Mouse (Mus musculus): ENCODE measurements at regions not wholly inside any gene's neighbourhood (a gene's known extent, or its start where the extent isn't known, plus 50 kb on each side); places are given as distances from the start of the nearest gene placed in this dataset.

DNA sequence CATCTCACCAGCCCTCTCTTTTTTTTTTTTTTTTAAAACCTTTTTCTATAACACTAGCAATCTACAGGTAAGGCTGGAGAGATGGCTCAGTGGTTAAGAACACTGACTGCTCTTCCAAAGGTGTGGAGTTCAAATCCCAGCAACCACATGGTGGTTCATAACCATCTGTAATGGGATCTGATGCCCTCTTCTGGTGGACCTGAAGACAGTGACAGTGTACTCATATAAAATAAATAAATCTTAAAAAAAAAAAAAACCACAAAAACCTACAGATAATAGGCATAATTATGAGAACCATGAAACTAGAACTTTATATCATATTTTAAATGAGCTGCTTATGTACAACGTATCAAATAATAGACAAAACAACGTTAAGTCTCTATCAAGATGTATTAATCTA lies 102.8 kb upstream of the Zfp217 start:
- Histone ChIP-seq H3K4me3 (ENCODE audit: low read length) (no peak overlapping the region), H3K4me2 (ENCODE audit: low read length) (no peak overlapping the region), H3K27me3 (replicated peaks; ENCODE audit: control insufficient read depth, insufficient read depth, low read length) (no peaks in the 10 kb centered on the region), H3K36me3 (ENCODE audit: control insufficient read depth, insufficient read depth, low read length) (no peaks in the 10 kb centered on the region), H3K9me3 (ENCODE audit: control insufficient read depth, low read length) (no peaks in the 10 kb centered on the region), H3K4me1 (ENCODE audit: control insufficient read depth, insufficient read depth, low read depth, low read length) (peaks cover 2% of the 10 kb centered on the region), H3K9ac (ENCODE audit: low read depth, low read length) (no peak overlapping the region), H3K27ac (ENCODE audit: low read depth, low read length) (no peak overlapping the region)
- 95% methylated on average over 2 of the region's 2 CpGs for WGBS
- no peak for ATAC-seq

DNA sequence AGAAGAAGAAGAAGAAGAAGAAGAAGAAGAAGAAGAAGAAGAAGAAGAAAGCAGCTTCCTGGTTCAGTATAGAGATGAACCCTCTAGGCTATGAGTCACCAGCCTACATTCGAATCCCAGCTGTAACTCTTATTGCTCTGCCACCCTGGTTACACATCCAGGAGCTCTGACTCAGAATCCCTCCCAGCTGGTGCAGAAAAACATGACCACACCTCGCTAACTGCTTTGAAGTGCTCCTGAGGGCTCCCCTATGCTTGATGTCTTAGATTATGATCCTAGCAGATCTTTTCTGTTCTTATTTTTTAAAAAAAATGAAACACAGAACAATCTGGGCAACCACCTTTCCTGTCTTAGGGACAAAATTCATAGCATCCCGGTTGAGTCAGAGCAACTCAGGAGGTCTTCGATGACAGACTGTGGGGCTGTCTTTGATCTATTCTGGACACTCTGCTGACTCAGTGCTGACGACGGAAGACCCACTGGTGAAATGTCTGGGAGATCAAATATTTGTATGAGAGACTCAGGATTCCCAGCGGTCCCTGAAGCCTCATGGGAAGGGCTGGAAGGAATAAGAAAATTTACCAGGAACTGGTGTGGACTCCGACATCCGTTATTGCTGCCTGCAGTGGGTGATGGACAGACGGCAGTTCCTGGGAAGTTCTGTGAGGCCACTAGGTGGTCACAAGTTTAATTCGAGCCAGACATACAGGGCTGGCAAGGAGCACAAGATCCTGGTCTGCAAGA lies 100.0 kb upstream of the Zfp217 start:
- H3K27me3 ChIP-seq (replicated peaks; ENCODE audit: control insufficient read depth, insufficient read depth, low read length): no peaks in the 10 kb centered on the region
- WGBS: 78% methylated on average over 11 of the region's 11 CpGs
- H3K4me2 ChIP-seq (ENCODE audit: low read length): no peak overlapping the region
- H3K36me3 ChIP-seq (ENCODE audit: control insufficient read depth, insufficient read depth, low read length): no peaks in the 10 kb centered on the region
- H3K9ac ChIP-seq (ENCODE audit: low read depth, low read length): no peak overlapping the region
- no peak for ATAC-seq
- H3K4me1 ChIP-seq (ENCODE audit: control insufficient read depth, insufficient read depth, low read depth, low read length): peaks cover 7% of the 10 kb centered on the region
- H3K9me3 ChIP-seq (ENCODE audit: control insufficient read depth, low read length): no peaks in the 10 kb centered on the region
- no peak overlapping the region for H3K27ac ChIP-seq (ENCODE audit: low read depth, low read length)
- H3K4me3 ChIP-seq (ENCODE audit: low read length): no peak overlapping the region

DNA sequence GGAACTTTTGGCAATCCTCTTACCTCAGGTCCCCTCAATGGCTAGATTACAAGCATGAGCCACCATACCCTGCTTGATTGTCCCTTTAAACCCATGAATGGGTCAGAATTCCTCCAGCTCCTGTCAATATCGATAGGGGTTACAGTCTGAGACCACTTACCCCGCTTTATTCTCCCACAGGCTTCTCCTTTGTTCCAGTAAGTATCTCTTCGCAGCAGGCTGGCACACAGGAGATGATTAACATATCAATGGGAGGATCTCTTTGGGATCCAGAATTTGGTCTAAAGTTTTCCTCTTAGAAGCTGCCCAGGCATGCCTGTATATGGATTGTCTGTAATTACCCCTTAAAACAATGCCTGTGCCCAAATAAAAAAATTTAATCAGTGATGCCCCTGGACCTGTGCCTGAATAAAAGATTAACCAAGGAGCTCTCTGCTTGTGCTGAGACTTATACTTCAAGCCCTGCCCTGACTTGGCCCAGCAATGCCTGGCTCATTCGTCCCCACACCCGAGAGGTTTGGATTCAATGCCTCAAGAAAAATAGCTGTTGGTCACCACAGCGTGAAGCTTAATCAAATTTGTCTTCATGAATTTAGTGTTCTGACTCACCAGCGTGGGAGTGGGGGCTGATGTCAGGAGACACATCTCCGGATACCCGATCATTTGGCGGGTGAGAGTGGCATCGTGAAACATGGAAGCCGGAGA lies 97.9 kb upstream of the Zfp217 start:
- H3K9ac ChIP-seq (ENCODE audit: low read depth, low read length): no peak overlapping the region; the same call in 1 of the 2 replicates
- 17% methylated on average over 12 of the region's 12 CpGs for WGBS
- no peak for ATAC-seq
- H3K27me3 ChIP-seq (replicated peaks; ENCODE audit: control insufficient read depth, insufficient read depth, low read length): no peaks in the 10 kb centered on the region
- no peak overlapping the region for H3K4me2 ChIP-seq (ENCODE audit: low read length)
- H3K27ac ChIP-seq (ENCODE audit: low read depth, low read length): no peak overlapping the region
- H3K9me3 ChIP-seq (ENCODE audit: control insufficient read depth, low read length): no peaks in the 10 kb centered on the region
- no peak overlapping the region for H3K4me3 ChIP-seq (ENCODE audit: low read length)
- H3K4me1 ChIP-seq (ENCODE audit: control insufficient read depth, insufficient read depth, low read depth, low read length): peaks cover 7% of the 10 kb centered on the region
- H3K36me3 ChIP-seq (ENCODE audit: control insufficient read depth, insufficient read depth, low read length): no peaks in the 10 kb centered on the region

DNA sequence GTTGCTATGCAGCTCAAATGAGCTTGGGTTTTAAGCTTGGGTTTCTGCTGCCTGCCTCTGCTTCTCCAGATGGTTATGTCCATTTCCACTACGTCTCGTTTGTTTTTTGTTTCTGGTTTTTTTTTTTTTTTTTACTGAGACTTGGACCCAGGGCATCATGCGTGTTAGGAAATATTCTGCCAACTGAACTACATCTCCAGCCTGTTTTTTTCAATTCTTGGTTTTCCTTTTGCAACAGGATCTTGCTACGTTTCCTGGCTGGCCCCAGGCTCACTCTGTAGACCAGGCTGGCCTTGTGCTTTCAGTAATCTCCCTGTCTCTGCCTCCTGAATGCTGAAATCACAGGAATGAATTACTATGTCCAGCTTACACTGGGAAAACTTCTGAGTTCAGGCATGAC lies 96.2 kb upstream of the Zfp217 start:
- Histone ChIP-seq H3K4me1 (ENCODE audit: control insufficient read depth, insufficient read depth, low read depth, low read length) (peaks cover 7% of the 10 kb centered on the region), H3K27me3 (replicated peaks; ENCODE audit: control insufficient read depth, insufficient read depth, low read length) (no peaks in the 10 kb centered on the region), H3K36me3 (ENCODE audit: control insufficient read depth, insufficient read depth, low read length) (no peaks in the 10 kb centered on the region), H3K9ac (ENCODE audit: low read depth, low read length) (no peak overlapping the region), H3K4me2 (ENCODE audit: low read length) (no peak overlapping the region), H3K9me3 (ENCODE audit: control insufficient read depth, low read length) (no peaks in the 10 kb centered on the region), H3K4me3 (ENCODE audit: low read length) (no peak overlapping the region), H3K27ac (ENCODE audit: low read depth, low read length) (no peak overlapping the region)
- WGBS: 86% methylated on average over 4 of the region's 4 CpGs
- no peak for ATAC-seq

DNA sequence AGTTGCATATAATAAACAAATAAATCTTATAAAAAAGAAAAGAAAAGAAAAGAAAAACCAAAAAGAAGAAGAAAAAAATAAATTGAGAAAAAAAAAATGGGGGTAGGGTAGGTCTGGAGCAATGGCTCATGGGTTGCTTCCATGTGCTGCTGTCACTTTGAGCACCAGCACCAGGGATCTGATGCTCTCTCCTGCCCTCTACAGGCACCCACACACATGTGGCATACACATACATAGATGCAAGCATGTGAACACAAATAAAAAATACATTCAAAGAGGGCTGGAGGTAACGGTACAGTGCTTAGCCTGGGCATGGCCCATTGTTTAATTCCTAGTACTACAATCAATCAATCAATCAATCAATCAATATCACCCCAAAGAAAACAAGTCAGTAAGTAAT lies 90.1 kb upstream of the Zfp217 start:
- ATAC-seq: no peak
- Histone ChIP-seq H3K36me3 (ENCODE audit: control insufficient read depth, insufficient read depth, low read length) (no peaks in the 10 kb centered on the region), H3K4me3 (ENCODE audit: low read length) (no peak overlapping the region), H3K4me1 (ENCODE audit: control insufficient read depth, insufficient read depth, low read depth, low read length) (no peaks in the 10 kb centered on the region), H3K27me3 (replicated peaks; ENCODE audit: control insufficient read depth, insufficient read depth, low read length) (no peaks in the 10 kb centered on the region), H3K9me3 (ENCODE audit: control insufficient read depth, low read length) (no peaks in the 10 kb centered on the region), H3K4me2 (ENCODE audit: low read length) (no peak overlapping the region), H3K9ac (ENCODE audit: low read depth, low read length) (no peak overlapping the region), H3K27ac (ENCODE audit: low read depth, low read length) (no peak overlapping the region)
- WGBS: 56% methylated on average over 1 of the region's 1 CpGs

DNA sequence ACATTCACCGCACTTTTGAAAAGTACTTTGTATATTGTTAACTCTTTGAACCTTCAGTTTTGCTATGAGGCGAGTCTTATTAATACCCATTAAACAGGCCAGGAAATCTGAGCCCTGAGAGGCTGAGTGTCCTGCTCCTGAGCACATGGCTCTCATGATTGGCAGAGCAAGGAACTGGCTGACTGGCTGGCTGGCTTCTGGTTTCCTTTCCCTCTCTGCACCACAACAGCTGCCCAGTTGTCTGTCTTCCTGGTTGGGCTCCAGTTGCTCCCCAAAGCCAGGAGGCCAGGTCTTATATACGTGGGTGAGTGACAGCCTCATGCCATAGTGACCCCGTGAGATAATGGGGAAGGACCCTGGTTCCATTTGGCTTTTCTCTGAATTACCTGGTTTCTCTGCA lies 85.5 kb upstream of the Zfp217 start:
- 77% methylated on average over 4 of the region's 4 CpGs for WGBS
- no peaks in the 10 kb centered on the region for H3K9me3 ChIP-seq (ENCODE audit: control insufficient read depth, low read length)

DNA sequence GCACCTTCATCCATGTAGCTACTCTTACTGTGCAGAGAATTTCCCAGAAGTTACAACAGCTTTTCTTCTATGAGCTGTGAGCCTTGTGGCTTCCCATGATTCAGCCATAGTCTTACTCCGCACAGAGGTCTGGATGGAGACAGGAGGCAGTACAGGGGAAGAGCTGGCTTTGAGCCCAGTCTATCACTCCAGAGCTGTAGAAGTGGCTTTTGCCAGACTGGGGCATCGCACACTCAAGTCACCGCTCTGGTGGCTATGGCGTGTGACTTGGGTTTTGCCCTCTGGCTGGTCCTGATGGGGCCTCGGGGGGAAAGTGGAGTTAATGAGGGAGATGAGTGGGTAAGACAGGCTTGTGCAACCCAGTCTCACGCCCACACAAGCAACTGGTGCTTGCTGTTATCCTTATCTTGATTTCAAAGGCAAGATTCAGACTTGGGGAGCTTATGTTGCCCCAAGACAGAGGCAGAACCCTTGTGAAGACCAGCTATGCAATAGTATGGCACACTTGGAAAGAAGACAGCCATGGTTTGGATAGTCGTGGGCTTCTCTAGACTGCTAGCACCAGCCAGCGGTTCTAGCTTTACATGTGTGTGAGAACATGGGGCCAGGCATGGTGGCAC lies 81.7 kb upstream of the Zfp217 start:
- 83% methylated on average over 8 of the region's 8 CpGs for whole genome bisulfite sequencing
- Histone ChIP-seq H3K9me3 (ENCODE audit: control insufficient read depth, low read length) (no peaks in the 10 kb centered on the region), H3K27ac (ENCODE audit: low read depth, low read length) (no peak overlapping the region), H3K9ac (ENCODE audit: low read depth, low read length) (no peak overlapping the region), H3K4me1 (ENCODE audit: control insufficient read depth, insufficient read depth, low read depth, low read length) (no peaks in the 10 kb centered on the region), H3K4me2 (ENCODE audit: low read length) (no peak overlapping the region), H3K36me3 (ENCODE audit: control insufficient read depth, insufficient read depth, low read length) (no peaks in the 10 kb centered on the region), H3K4me3 (ENCODE audit: low read length) (no peak overlapping the region), H3K27me3 (replicated peaks; ENCODE audit: control insufficient read depth, insufficient read depth, low read length) (no peaks in the 10 kb centered on the region)
- no peak for ATAC-seq

More for the DNA sequence above, 85.5 kb upstream of the Zfp217 start:
- no peak overlapping the region for H3K9ac ChIP-seq (ENCODE audit: low read depth, low read length)
- H3K4me1 ChIP-seq (ENCODE audit: control insufficient read depth, insufficient read depth, low read depth, low read length): no peaks in the 10 kb centered on the region
- H3K27me3 ChIP-seq (replicated peaks; ENCODE audit: control insufficient read depth, insufficient read depth, low read length): no peaks in the 10 kb centered on the region
- H3K4me2 ChIP-seq (ENCODE audit: low read length): no peak overlapping the region
- H3K4me3 ChIP-seq (ENCODE audit: low read length): no peak overlapping the region
- H3K36me3 ChIP-seq (ENCODE audit: control insufficient read depth, insufficient read depth, low read length): no peaks in the 10 kb centered on the region
- no peak for ATAC-seq
- no peak overlapping the region for H3K27ac ChIP-seq (ENCODE audit: low read depth, low read length)

DNA sequence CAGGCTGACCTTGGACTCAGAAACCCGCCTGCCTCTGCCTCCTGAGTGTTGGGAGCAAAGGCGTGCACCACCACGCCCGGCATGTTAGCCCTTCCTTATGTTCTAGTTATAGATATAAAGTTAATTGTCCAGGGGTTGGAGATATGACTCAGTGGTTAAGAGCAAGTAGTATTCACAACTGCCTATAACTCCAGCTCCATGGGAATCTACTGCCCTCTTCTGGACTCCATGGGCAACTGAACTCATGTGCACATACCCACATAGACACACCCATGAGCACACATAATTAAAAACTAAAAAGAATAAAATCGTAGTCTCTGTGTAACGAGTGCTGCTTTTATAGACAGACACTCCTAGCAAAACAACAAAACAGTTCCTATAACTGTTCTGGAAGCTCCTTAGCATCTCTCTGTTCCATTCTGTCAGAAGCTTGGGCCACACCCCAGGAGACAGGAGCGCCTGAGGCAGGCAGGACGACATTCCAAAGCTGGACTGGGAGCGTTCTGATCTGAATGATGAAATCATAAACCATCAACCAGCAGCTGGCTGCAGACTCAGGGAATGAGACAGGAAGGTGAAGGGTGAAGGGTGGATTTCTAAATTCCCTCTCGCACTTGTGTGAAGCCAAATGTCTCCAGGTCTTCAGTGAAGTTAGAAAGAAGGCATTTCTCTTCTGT lies 80.6 kb upstream of the Zfp217 start:
- Histone ChIP-seq H3K4me3 (ENCODE audit: low read length) (no peak overlapping the region), H3K9ac (ENCODE audit: low read depth, low read length) (no peak overlapping the region), H3K9me3 (ENCODE audit: control insufficient read depth, low read length) (no peaks in the 10 kb centered on the region), H3K27me3 (replicated peaks; ENCODE audit: control insufficient read depth, insufficient read depth, low read length) (no peaks in the 10 kb centered on the region), H3K36me3 (ENCODE audit: control insufficient read depth, insufficient read depth, low read length) (no peaks in the 10 kb centered on the region), H3K4me1 (ENCODE audit: control insufficient read depth, insufficient read depth, low read depth, low read length) (no peaks in the 10 kb centered on the region; the same call in 1 of the 2 replicates), H3K4me2 (ENCODE audit: low read length) (no peak overlapping the region), H3K27ac (ENCODE audit: low read depth, low read length) (no peak overlapping the region)
- no peak for ATAC-seq
- WGBS: 92% methylated on average over 10 of the region's 10 CpGs

DNA sequence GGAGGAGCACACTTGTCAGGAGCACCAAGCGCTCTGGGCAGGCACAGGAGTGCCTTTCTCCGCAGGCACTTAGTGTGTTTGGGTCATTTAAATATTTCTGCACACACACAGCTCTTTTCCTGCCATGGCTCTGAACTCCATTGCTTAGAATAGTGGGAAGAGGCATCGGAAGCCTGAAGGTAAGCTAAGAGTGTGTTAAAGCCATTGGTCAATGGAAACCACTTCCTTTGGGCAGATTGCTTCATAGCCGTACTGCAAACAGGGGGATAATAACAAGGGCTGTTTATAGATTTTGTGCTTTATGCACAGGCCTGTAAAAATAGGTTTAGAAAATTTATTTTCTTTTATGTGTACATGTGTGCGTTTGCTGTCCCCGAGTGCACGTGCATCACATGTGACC lies 76.0 kb upstream of the Zfp217 start:
- no peak overlapping the region for H3K9ac ChIP-seq (ENCODE audit: low read depth, low read length)
- ATAC-seq: no peak
- no peaks in the 10 kb centered on the region for H3K9me3 ChIP-seq (ENCODE audit: control insufficient read depth, low read length)
- H3K4me1 ChIP-seq (ENCODE audit: control insufficient read depth, insufficient read depth, low read depth, low read length): peaks cover 27% of the 10 kb centered on the region
- H3K4me2 ChIP-seq (ENCODE audit: low read length): no peak overlapping the region
- WGBS: 87% methylated on average over 7 of the region's 7 CpGs
- no peak overlapping the region for H3K27ac ChIP-seq (ENCODE audit: low read depth, low read length)
- H3K4me3 ChIP-seq (ENCODE audit: low read length): no peak overlapping the region
- no peaks in the 10 kb centered on the region for H3K36me3 ChIP-seq (ENCODE audit: control insufficient read depth, insufficient read depth, low read length)
- H3K27me3 ChIP-seq (replicated peaks; ENCODE audit: control insufficient read depth, insufficient read depth, low read length): no peaks in the 10 kb centered on the region
